Mouse (Mus musculus) CH12.LX (cell line): ENCODE measurements around the gene Ppm1k. TPM values are rescaled to one million over a fixed set of nuclear protein-coding genes. Genes with fewer than 3 reads are reported as not detected.

Experiments
- DNase-seq: peaks from one replicate; pipeline ENCODE4 v3.0.0-alpha.2; 2013; ENCODE audit errors: extremely low read depth
- H3K27ac ChIP-seq: 2 replicates; pipeline ENCODE4 v1.5.1; 2012; ENCODE audit warnings: low read depth, mild to moderate bottlenecking, control low read depth, moderate library complexity; ENCODE audit not compliant: insufficient read depth
- H3K27me3 ChIP-seq: replicated peaks from 2 replicates; pipeline ENCODE3; 2012; ENCODE audit warnings: inconsistent platforms
- H3K36me3 ChIP-seq, 2 experiments: replicated peaks in 1 of 2; 2 replicates each; pipeline versions ENCODE3 to v1.6.1; 2012; ENCODE audit warnings: inconsistent platforms in 1 of 2, low read length in 1 of 2, mild to moderate bottlenecking in 1 of 2, mixed read lengths in 1 of 2, moderate library complexity in 1 of 2; ENCODE audit not compliant: control insufficient read depth in 1 of 2, insufficient read depth in 1 of 2
- H3K4me1 ChIP-seq, 2 experiments: 2 replicates each; pipeline ENCODE4 v1.6.1; 2012; ENCODE audit warnings: inconsistent platforms in 1 of 2, moderate library complexity in 1 of 2; ENCODE audit not compliant: insufficient read depth in 2 of 2, control insufficient read depth in 1 of 2
- H3K4me2 ChIP-seq: 2 replicates; pipeline ENCODE4 v1.6.1; 2012; ENCODE audit warnings: low read depth, mild to moderate bottlenecking, control low read depth; ENCODE audit not compliant: poor library complexity, insufficient read depth, severe bottlenecking
- H3K4me3 ChIP-seq, 3 experiments: fragments of 150-350 bp in 1 of 3; sonication (generic) in 1 of 3; replicated peaks in 1 of 3; 2 replicates each; pipeline versions ENCODE3 to v1.5.1; 2011 to 2012; ENCODE audit warnings: low read depth in 2 of 3, low read length in 2 of 3, mild to moderate bottlenecking in 2 of 3, moderate library complexity in 2 of 3, control low read depth in 1 of 3, improper control_type of control experiment in 1 of 3, inconsistent platforms in 1 of 3, mixed read lengths in 1 of 3; ENCODE audit not compliant: poor library complexity in 1 of 3
- H3K79me2 ChIP-seq: replicated peaks from 2 replicates; pipeline ENCODE4 v1.6.1; 2012; ENCODE audit warnings: mild to moderate bottlenecking, moderate library complexity; ENCODE audit not compliant: control insufficient read depth, poor library complexity, insufficient read depth, severe bottlenecking; ENCODE audit errors: extremely low read depth
- H3K9ac ChIP-seq: 2 replicates; pipeline ENCODE4 v1.6.1; 2012; ENCODE audit warnings: low read depth, mild to moderate bottlenecking, control low read depth, moderate library complexity; ENCODE audit not compliant: insufficient read depth
- H3K9me3 ChIP-seq: replicated peaks from 2 replicates; pipeline ENCODE3; 2012; ENCODE audit warnings: low read length, inconsistent platforms, mixed read lengths
- BHLHE40 ChIP-seq: IDR thresholded peaks from 2 replicates; pipeline ENCODE4 v1.6.1; 2011; ENCODE audit warnings: mild to moderate bottlenecking, low read depth, low read length, improper control_type of control experiment
- CHD1 ChIP-seq: IDR thresholded peaks from 2 replicates; pipeline ENCODE4 v1.6.1; 2012; ENCODE audit warnings: low read depth, low read length, improper control_type of control experiment, inconsistent platforms
- CHD2 ChIP-seq: IDR thresholded peaks from 2 replicates; pipeline ENCODE4 v1.6.1; 2011; ENCODE audit warnings: low read length, improper control_type of control experiment
- CTCF ChIP-seq, 2 experiments: IDR thresholded peaks in 1 of 2; conservative IDR thresholded peaks in 1 of 2; 2 replicates each; pipeline ENCODE4 v1.5.1; 2011 to 2012; ENCODE audit warnings: low read depth in 2 of 2, low read length in 2 of 2, improper control_type of control experiment in 1 of 2, inconsistent platforms in 1 of 2, mild to moderate bottlenecking in 1 of 2, moderate library complexity in 1 of 2
- E2F4 ChIP-seq: IDR thresholded peaks from 2 replicates; pipeline ENCODE4 v1.6.1; 2011; ENCODE audit warnings: low read depth, low read length, improper control_type of control experiment; ENCODE audit not compliant: insufficient replicate concordance
- ELF1 ChIP-seq: IDR thresholded peaks from 2 replicates; pipeline ENCODE4 v1.6.1; 2014; ENCODE audit warnings: low read depth, mild to moderate bottlenecking, inconsistent platforms, low read length, improper control_type of control experiment
- EP300 ChIP-seq: IDR thresholded peaks from 2 replicates; pipeline ENCODE4 v1.6.1; 2011; ENCODE audit warnings: low read length, improper control_type of control experiment
- ETS1 ChIP-seq: conservative IDR thresholded peaks from 2 replicates; pipeline ENCODE4 v1.6.1; 2012; ENCODE audit warnings: low read depth, mild to moderate bottlenecking, inconsistent platforms, low read length, improper control_type of control experiment, moderate library complexity
- GABPA ChIP-seq: IDR thresholded peaks from 2 replicates; pipeline ENCODE4 v1.6.1; 2012; ENCODE audit warnings: low read depth, low read length, improper control_type of control experiment, inconsistent platforms; ENCODE audit not compliant: insufficient replicate concordance
- HCFC1 ChIP-seq: IDR thresholded peaks from 2 replicates; pipeline ENCODE4 v1.6.1; 2012; ENCODE audit warnings: low read depth, mild to moderate bottlenecking, inconsistent platforms, low read length, improper control_type of control experiment
- IRF4 ChIP-seq: IDR thresholded peaks from 2 replicates; pipeline ENCODE4 v1.6.1; 2014; ENCODE audit warnings: low read depth, mild to moderate bottlenecking, inconsistent platforms, low read length, improper control_type of control experiment
- JUND ChIP-seq: conservative IDR thresholded peaks from 2 replicates; pipeline ENCODE4 v1.6.1; 2011; ENCODE audit warnings: low read depth, low read length, improper control_type of control experiment
- KAT2A ChIP-seq: IDR thresholded peaks from 2 replicates; pipeline ENCODE4 v1.6.1; 2012; ENCODE audit warnings: low read length, improper control_type of control experiment, inconsistent platforms; ENCODE audit not compliant: insufficient replicate concordance
- MAZ ChIP-seq: IDR thresholded peaks from 2 replicates; pipeline ENCODE4 v1.6.1; 2012; ENCODE audit warnings: low read depth, mild to moderate bottlenecking, inconsistent platforms, low read length, improper control_type of control experiment, moderate library complexity
- MEF2A ChIP-seq: IDR thresholded peaks from 2 replicates; pipeline ENCODE4 v1.6.1; 2014; ENCODE audit warnings: low read depth, mild to moderate bottlenecking, inconsistent platforms, low read length, improper control_type of control experiment, borderline replicate concordance
- MXI1 ChIP-seq: IDR thresholded peaks from 2 replicates; pipeline ENCODE4 v1.6.1; 2011; ENCODE audit warnings: mild to moderate bottlenecking, low read depth, low read length, improper control_type of control experiment
- MYC ChIP-seq: IDR thresholded peaks from 2 replicates; pipeline ENCODE4 v1.6.1; 2011; ENCODE audit warnings: low read depth, mild to moderate bottlenecking, improper control_type of control experiment, low read length
- NELFE ChIP-seq: IDR thresholded peaks from 2 replicates; pipeline ENCODE4 v1.6.1; 2011; ENCODE audit warnings: low read depth, low read length, improper control_type of control experiment
- NRF1 ChIP-seq: IDR thresholded peaks from 2 replicates; pipeline ENCODE4 v1.6.1; 2014; ENCODE audit warnings: low read depth, mild to moderate bottlenecking, inconsistent platforms, low read length, improper control_type of control experiment, moderate library complexity
- PAX5 ChIP-seq: IDR thresholded peaks from 2 replicates; pipeline ENCODE4 v1.6.1; 2012; ENCODE audit warnings: low read length, inconsistent platforms, mixed read lengths
- POLR2A ChIP-seq: IDR thresholded peaks from 2 replicates; pipeline ENCODE4 v1.6.1; 2011; ENCODE audit warnings: low read depth, mild to moderate bottlenecking, improper control_type of control experiment, low read length
- POLR2AphosphoS2 ChIP-seq: IDR thresholded peaks from 2 replicates; pipeline ENCODE4 v1.6.1; 2011; ENCODE audit warnings: low read depth, low read length, improper control_type of control experiment
- RAD21 ChIP-seq: IDR thresholded peaks from 2 replicates; pipeline ENCODE4 v1.6.1; 2011; ENCODE audit warnings: low read depth, mild to moderate bottlenecking, low read length, improper control_type of control experiment, moderate library complexity
- RCOR1 ChIP-seq: conservative IDR thresholded peaks from 2 replicates; pipeline ENCODE4 v1.6.1; 2012; ENCODE audit warnings: low read depth, mild to moderate bottlenecking, inconsistent platforms, low read length, improper control_type of control experiment
- TBP ChIP-seq: conservative IDR thresholded peaks from 2 replicates; pipeline ENCODE4 v1.6.1; 2011; ENCODE audit warnings: low read depth, low read length, improper control_type of control experiment
- TCF12 ChIP-seq: IDR thresholded peaks from 2 replicates; pipeline ENCODE4 v1.6.1; 2014; ENCODE audit warnings: low read depth, mild to moderate bottlenecking, inconsistent platforms, low read length, improper control_type of control experiment
- UBTF ChIP-seq: IDR thresholded peaks from 2 replicates; pipeline ENCODE4 v1.6.1; 2012; ENCODE audit warnings: low read depth, mild to moderate bottlenecking, inconsistent platforms, low read length, improper control_type of control experiment, moderate library complexity
- USF1 ChIP-seq: IDR thresholded peaks from 2 replicates; pipeline ENCODE4 v1.6.1; 2014; ENCODE audit warnings: low read depth, mild to moderate bottlenecking, inconsistent platforms, low read length, improper control_type of control experiment
- USF2 ChIP-seq: conservative IDR thresholded peaks from 2 replicates; pipeline ENCODE4 v1.6.1; 2011; ENCODE audit warnings: low read depth, low read length, improper control_type of control experiment
- ZMIZ1 ChIP-seq: IDR thresholded peaks from 2 replicates; pipeline ENCODE4 v1.6.1; 2012; ENCODE audit warnings: low read depth, mild to moderate bottlenecking, inconsistent platforms, low read length, improper control_type of control experiment
- ZNF384 ChIP-seq: IDR thresholded peaks from 2 replicates; pipeline ENCODE4 v1.6.1; 2012; ENCODE audit warnings: low read depth, low read length, improper control_type of control experiment, inconsistent platforms
- dilution Hi-C: fragments of 300-500 bp; cut with MboI; formaldehyde crosslinking; loops from 2 replicates; pipeline ENCODE4 v1.14.3; 2020; ENCODE audit warnings: low sequenced_read_pairs; ENCODE audit not compliant: extremely low pct_unique_long_range_greater_than_20kb, extremely low pct_ligation_motif_present
- in situ Hi-C: fragments of 300-500 bp; cut with MboI; formaldehyde crosslinking; loops from 3 replicates; pipeline ENCODE4 v1.14.3; 2019; ENCODE audit warnings: low sequenced_read_pairs, low pct_ligation_motif_present, low pct_unique_long_range_greater_than_20kb, mixed read lengths
- polyA plus RNA-seq: library from polyadenylated mRNA; unstranded; fragments of >175 nt; gene quantifications from 2 replicates; pipeline ENCODE4 v1.2.1, GENCODE M21; 2012; ENCODE audit warnings: low read depth; ENCODE audit not compliant: insufficient read length
- total RNA-seq, 2 experiments: library from RNA; depleted of rRNA; stranded (reverse); fragments of 300-350 nt in 1 of 2; fragments of >200 nt in 1 of 2; gene quantifications; 2 replicates each; pipeline ENCODE4 v1.2.3; 2012 to 2014

The Ppm1k gene
- total and polyA plus RNA-seq, 3 experiments: 10.5 to 17.1 (median 15.1) TPM

- H3K4me2 ChIP-seq: no peak overlapping the region
- in situ Hi-C loops (no loop called here), dilution Hi-C loops (no loop called here)
- H3K36me3 ChIP-seq: no peaks in the 10 kb centered on the region
- no peak overlapping the region for H3K9ac ChIP-seq
- H3K4me3 ChIP-seq: no peak overlapping the region
- DNase-seq: no peak
- H3K79me2 ChIP-seq: peaks cover 8% of the 10 kb centered on the region
- no peak overlapping the region for H3K27ac ChIP-seq
- H3K9me3 ChIP-seq: no peaks in the 10 kb centered on the region
- H3K27me3 ChIP-seq: no peaks in the 10 kb centered on the region
- no peak for TF ChIP-seq USF1
- TF ChIP-seq ELF1: no peak
- no peak for TF ChIP-seq TCF12
- no peak for TF ChIP-seq NRF1
- TF ChIP-seq TBP: no peak
- TF ChIP-seq CTCF (conservative IDR thresholded peaks at IDR 0.05 in 1 of 2, IDR thresholded peaks at IDR 0.05 in 1 of 2; ENCODE audit: low read depth in 2 of 2, low read length in 2 of 2): no peak
- TF ChIP-seq MEF2A: no peak
- TF ChIP-seq MAZ: no peak
- no peak for TF ChIP-seq GABPA
- TF ChIP-seq RAD21: no peak
- TF ChIP-seq UBTF: no peak
- TF ChIP-seq MXI1: no peak
- TF ChIP-seq JUND: no peak
- no peak for TF ChIP-seq CHD2
- no peak for TF ChIP-seq RCOR1
- no peak for TF ChIP-seq HCFC1
- TF ChIP-seq USF2: no peak
- H3K4me1 ChIP-seq: peaks cover 0 to 6% of the 10 kb centered on the region in 2 experiments; a peak in 1 of 4 replicates
These were observed 2.6 kb upstream of the Ppm1k start for GRCm38 (mm10) chr6:57537887-57538286.

DNA sequence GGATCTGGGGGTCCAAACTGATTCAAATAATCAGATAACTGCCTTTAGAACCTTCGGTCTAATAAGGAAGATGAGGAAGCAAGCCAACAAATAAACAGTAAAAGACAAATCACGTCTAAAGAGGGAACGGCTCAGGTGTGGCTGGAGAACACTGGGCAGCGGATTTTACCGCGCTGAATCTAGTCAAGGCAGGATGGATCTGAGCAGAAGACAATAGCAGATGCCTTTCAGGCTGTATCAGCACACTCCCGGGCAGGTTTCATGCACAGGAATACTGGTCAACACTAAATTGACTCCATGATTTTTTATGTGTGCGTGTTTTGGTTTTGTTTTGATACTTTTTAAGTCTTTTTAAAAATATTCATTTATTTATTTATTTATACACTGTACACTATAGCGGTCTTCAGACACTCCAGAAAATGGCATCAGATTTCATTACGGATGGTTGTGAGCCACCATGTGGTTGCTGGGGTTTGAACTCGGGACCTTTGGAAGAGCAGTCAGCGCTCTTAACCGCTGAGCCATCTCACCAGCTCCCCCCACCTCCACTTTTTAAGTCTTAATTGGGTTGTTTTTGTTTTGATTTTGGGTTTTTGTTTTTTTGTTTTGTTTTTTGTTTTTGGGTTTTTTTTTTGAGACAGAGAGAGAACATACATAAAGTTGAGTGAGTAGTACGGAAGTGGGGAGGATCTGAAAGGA lies 852 bp upstream of the Ppm1k start:
- DNase-seq: peak; percentile 47
- peaks cover 15% of the 10 kb centered on the region for H3K79me2 ChIP-seq
- peak overlapping the region; percentile 60 to 74 (median 71) for H3K4me3 ChIP-seq
- peak overlapping the region; percentile 77 for H3K27ac ChIP-seq
- in situ Hi-C loops: no loop called here
- H3K4me2 ChIP-seq: peak overlapping the region; percentile 80
- no peaks in the 10 kb centered on the region for H3K36me3 ChIP-seq
- dilution Hi-C loops: no loop called here
- H3K9me3 ChIP-seq: no peaks in the 10 kb centered on the region
- no peaks in the 10 kb centered on the region for H3K27me3 ChIP-seq
- peaks cover 0 to 14% of the 10 kb centered on the region in 2 experiments; a peak in 2 of 4 replicates for H3K4me1 ChIP-seq
- H3K9ac ChIP-seq: peak overlapping the region; percentile 87
- 0 out of 2 replicates have a peak, but pooled peaks have one; percentile 39 for TF ChIP-seq KAT2A
- no peak for TF ChIP-seq RCOR1
- no peak for TF ChIP-seq TCF12
- TF ChIP-seq BHLHE40: 0 out of 2 replicates have a peak, but pooled peaks have one; percentile 8
- no peak for TF ChIP-seq E2F4
- no peak for TF ChIP-seq USF1
- TF ChIP-seq POLR2AphosphoS2: no peak
- no peak for TF ChIP-seq CHD2
- TF ChIP-seq ZNF384: no peak
- TF ChIP-seq MYC: 0 out of 2 replicates have a peak, but pooled peaks have one; percentile 25
- no peak for TF ChIP-seq NELFE
- TF ChIP-seq HCFC1: no peak
- no peak for TF ChIP-seq ZMIZ1
- TF ChIP-seq IRF4: no peak
- TF ChIP-seq CHD1: no peak; the same call in 1 of the 2 replicates
- no peak for TF ChIP-seq UBTF
- no peak for TF ChIP-seq EP300
- TF ChIP-seq MXI1: peak; percentile 5; the same call in 1 of the 2 replicates
- TF ChIP-seq RAD21: no peak
- no peak for TF ChIP-seq PAX5
- no peak for TF ChIP-seq ETS1
- TF ChIP-seq POLR2A: no peak
